In the genomic region with DNA sequence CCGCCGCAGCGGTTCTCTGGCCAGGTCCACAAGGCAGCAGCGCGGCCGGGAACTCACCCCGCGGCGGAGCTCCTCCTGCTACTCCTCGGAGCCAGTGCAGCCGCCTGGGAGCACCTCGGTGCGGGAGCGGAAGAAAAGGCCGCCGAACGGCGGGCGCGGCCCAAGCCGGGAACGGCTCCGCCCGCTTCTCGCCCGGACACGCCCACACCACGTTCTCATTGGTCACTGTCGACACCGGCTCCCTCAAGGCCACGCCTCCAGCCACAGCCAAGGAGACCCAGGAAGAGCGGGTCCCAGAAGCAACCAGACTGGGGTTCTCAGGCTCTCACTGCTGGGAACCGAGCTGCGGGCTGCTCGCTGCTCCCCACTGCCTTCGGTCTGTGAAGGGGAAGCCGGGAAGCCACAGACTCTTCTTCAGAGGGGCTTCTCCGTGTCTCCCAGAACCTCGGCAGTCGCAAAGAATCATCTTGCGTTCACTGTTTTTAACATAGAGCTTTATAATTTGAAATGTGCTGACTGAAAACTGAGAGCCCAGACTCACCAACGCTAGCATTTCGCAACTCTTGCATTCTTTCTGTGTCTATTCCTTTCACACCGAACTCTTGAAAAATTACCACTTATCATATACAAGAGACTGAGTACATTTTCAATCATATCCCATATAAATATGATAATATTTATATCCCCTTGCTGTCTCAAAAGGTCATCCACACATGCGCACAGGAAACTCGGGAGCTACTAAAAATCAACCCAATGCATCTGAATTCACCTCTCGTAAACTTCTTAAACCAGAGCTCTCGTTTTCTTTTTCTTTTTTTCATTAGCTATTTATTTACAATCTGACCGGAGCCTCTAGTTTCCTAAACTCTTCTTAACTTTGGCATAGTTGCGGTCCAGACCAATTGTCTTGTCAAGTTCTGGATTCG, we compare ENCODE assay signal across 8 mouse cellular contexts. TPM values are rescaled to one million over a fixed set of nuclear protein-coding genes. Genes with fewer than 3 reads are reported as not detected.
DNase-seq lines count a peak whose midpoint lies in the region; ATAC-seq and TF ChIP-seq lines count a peak whose summit lies in the region.

TSS of gene Slc25a30 (minus strand) at position 170 of the 926 bp plus-strand sequence.

- TF ChIP-seq EP300 in lung, postnatal 0 days (IDR thresholded peaks at IDR 0.05) = no peak

- TF ChIP-seq CTCF in lung, postnatal 0 days (IDR thresholded peaks at IDR 0.05) = no peak

- H3K36me3 ChIP-seq in lung, postnatal 0 days (ENCODE audit: insufficient read depth, low read length) = no peaks in the 10 kb centered on the region

- H3K4me3 ChIP-seq in lung, postnatal 0 days (ENCODE audit: low read depth, low read length) = peak within 1 kb of the TSS; percentile 68

- DNase-seq in MEL-GATA-1-ER (ENCODE audit: extremely low read depth, low read depth) = peak; percentile 83
- DNase-seq in cerebellum, adult 8-10 months = peak; percentile 96
- peak; percentile 91 for DNase-seq in forelimb bud, embryonic 11.5 days (ENCODE audit: low read depth, low spot score)
- DNase-seq in layer of hippocampus, adult 9-11 months = peak; percentile 97
- peak; percentile 99 for DNase-seq in lung, postnatal 0 days (ENCODE audit: low spot score)
- peak; percentile 95 for DNase-seq in ovary, postnatal 14 days (ENCODE audit: low spot score)
- peak; percentile 98 for DNase-seq in thymus, postnatal 14 days

- no peaks in the 10 kb centered on the region for H3K4me1 ChIP-seq in lung, postnatal 0 days (ENCODE audit: insufficient read depth, low read depth, low read length)

- peak within 1 kb of the TSS; percentile 61 for H3K9ac ChIP-seq in lung, postnatal 0 days (replicated peaks; ENCODE audit: low read depth)

- H3K27me3 ChIP-seq in lung, postnatal 0 days (replicated peaks; ENCODE audit: insufficient read depth, low read length) = no peaks in the 10 kb centered on the region

- H3K9me3 ChIP-seq in lung, postnatal 0 days (ENCODE audit: low read length) = no peaks in the 10 kb centered on the region

- 5% methylated on average over 51 of the region's 51 CpGs for WGBS in lung, postnatal 0 days

- peak; percentile 98 to 99 for ATAC-seq in hematopoietic stem cell, adult 5-6 weeks (replicated peaks in 1 of 2; ENCODE audit: insufficient read depth in 1 of 2, low FRiP score in 2 of 2, low TSS enrichment in 1 of 2, low read depth in 1 of 2, poor library complexity in 2 of 2, severe bottlenecking in 2 of 2)
- ATAC-seq in lung, postnatal 0 days = peak; percentile 100

- H3K4me2 ChIP-seq in lung, postnatal 0 days (replicated peaks; ENCODE audit: low read depth, low read length) = peak within 1 kb of the TSS; percentile 80

- H3K27ac ChIP-seq in lung, postnatal 0 days (ENCODE audit: low read length) = peak within 1 kb of the TSS; percentile 78

RNA-seq across cellular contexts. Expression of gene Slc25a30, which starts in this region (rescaled TPM):
- total RNA-seq in hematopoietic stem cell, adult 5-6 weeks (2017) = 23.5 and 30.9 TPM in 2 replicates
- polyA plus RNA-seq in lung, postnatal 0 days (2015; fragmentation: Nextera tagmentation; extraction: Ambion mirVana) = 3.6 and 3.8 TPM in 2 replicates

Comparison
In these comparisons a context has a peak if more than half of its experiments do, and no peak if none do; other contexts are left out.
1. Peak in every context shown above with its lines: DNase-seq, ATAC-seq, H3K4me3 ChIP-seq and H3K27ac ChIP-seq.